Mouse (Mus musculus): ENCODE data around the gene Esrp2. TPM values are rescaled to one million over a fixed set of nuclear protein-coding genes. Genes with fewer than 3 reads are reported as not detected.

Esrp2 gene
- polyA plus RNA-seq, 1 experiment from 2014 or later: 46.1 TPM

DNA sequence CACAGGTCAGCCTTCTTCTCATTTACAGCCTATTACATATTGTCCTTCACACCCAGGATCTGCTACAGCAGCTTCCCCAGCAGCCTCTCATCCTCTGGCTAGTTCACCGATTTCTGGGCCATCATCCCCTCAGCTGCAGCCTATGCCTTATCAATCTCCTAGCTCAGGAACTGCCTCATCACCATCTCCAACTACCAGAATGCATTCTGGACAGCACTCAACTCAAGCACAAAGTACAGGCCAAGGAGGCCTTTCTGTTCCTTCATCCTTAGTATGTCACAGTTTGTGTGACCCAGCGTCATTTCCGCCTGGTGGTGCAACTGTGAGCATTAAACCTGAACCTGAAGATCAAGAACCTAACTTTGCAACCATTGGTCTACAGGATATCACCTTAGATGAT is 28.0 kb downstream of the Esrp2 start:
- 94% methylated on average over 3 of the region's 3 CpGs for WGBS
- H3K36me3 ChIP-seq: peaks cover 27% of the 10 kb centered on the region
- no peak overlapping the region for H3K4me3 ChIP-seq (replicated peaks)
- H3K4me1 ChIP-seq: no peaks in the 10 kb centered on the region
- H3K9ac ChIP-seq: no peak overlapping the region
- no peak for ATAC-seq (ENCODE audit: insufficient read depth, low FRiP score, low read depth)
- no peaks in the 10 kb centered on the region for H3K9me3 ChIP-seq
- H3K27ac ChIP-seq: no peak overlapping the region
- H3K4me2 ChIP-seq: no peak overlapping the region
- no peaks in the 10 kb centered on the region for H3K27me3 ChIP-seq (replicated peaks)

DNA sequence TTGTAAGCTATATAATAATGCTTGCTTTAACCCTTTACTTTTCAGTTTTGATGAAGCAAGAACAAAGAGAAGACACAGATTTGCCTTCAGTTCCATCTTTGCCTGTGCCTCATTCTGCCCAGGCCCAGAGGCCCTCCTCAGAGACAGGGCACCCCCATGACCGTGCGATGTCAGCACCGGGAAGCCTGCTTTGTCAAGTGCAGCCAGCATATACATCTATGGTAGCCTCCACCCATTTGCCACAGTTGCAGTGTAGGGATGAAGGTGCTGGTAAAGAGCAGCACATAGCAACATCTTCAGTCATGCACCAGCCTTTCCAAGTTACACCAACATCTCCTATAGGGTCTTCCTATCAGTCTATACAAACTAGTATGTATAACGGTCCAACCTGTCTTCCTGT is 28.7 kb downstream of the Esrp2 start:
- no peak overlapping the region for H3K27ac ChIP-seq
- H3K9me3 ChIP-seq: no peaks in the 10 kb centered on the region
- peaks cover 27% of the 10 kb centered on the region for H3K36me3 ChIP-seq
- H3K27me3 ChIP-seq (replicated peaks): no peaks in the 10 kb centered on the region
- WGBS: 92% methylated on average over 4 of the region's 4 CpGs
- no peak for ATAC-seq (ENCODE audit: insufficient read depth, low FRiP score, low read depth)
- H3K4me2 ChIP-seq: no peak overlapping the region
- H3K4me1 ChIP-seq: no peaks in the 10 kb centered on the region
- no peak overlapping the region for H3K9ac ChIP-seq
- no peak overlapping the region for H3K4me3 ChIP-seq (replicated peaks)

DNA sequence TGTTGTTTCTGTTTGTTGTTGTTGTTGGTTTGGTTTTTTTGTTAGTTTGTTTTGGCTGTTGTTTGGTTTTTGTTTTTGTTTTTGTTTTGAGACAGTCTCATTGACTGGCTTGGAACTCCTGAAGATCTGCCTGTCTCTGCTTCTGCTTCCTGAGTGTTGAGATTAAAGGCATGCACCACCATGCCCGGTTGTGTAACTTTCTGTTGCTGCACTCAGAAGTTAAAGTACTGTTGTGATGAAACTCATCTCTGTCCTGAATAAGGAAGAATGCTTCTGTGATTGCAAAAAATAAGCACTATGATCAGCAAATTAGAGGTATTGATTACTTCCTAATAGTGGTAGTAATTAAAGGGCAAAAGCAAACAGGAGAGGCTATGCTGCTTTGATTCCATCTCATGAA is 30.6 kb downstream of the Esrp2 start:
- ATAC-seq (ENCODE audit: insufficient read depth, low FRiP score, low read depth): no peak
- H3K36me3 ChIP-seq: peaks cover 28% of the 10 kb centered on the region
- H3K9me3 ChIP-seq: no peaks in the 10 kb centered on the region
- H3K4me1 ChIP-seq: no peaks in the 10 kb centered on the region
- 73% methylated on average over 1 of the region's 1 CpGs for WGBS
- no peak overlapping the region for H3K27ac ChIP-seq
- H3K4me2 ChIP-seq: no peak overlapping the region
- no peak overlapping the region for H3K9ac ChIP-seq
- H3K4me3 ChIP-seq (replicated peaks): no peak overlapping the region
- H3K27me3 ChIP-seq (replicated peaks): no peaks in the 10 kb centered on the region

DNA sequence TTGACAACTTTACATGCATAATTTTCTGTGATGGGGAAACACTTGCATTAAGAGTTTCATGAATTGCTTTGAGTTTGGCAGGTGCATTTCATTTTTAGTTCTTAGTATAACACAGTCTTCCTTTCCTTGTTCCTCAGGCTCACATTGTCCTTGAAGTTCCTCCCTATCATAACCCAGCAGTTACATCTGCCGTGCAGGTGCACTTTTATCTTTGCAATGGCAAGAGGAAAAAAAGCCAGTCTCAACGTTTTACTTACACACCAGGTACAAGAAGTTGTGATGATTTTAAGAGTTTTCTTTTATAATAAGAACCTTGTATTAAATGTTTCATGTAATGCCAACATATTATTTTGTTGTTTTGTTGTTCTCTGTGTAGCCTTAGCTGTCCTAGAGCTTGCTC is 32.9 kb downstream of the Esrp2 start:
- Histone ChIP-seq H3K9ac (no peak overlapping the region), H3K4me3 (replicated peaks) (no peak overlapping the region), H3K27me3 (replicated peaks) (no peaks in the 10 kb centered on the region), H3K4me2 (no peak overlapping the region), H3K9me3 (no peaks in the 10 kb centered on the region), H3K27ac (no peak overlapping the region), H3K36me3 (peaks cover 18% of the 10 kb centered on the region), H3K4me1 (no peaks in the 10 kb centered on the region)
- 84% methylated on average over 2 of the region's 2 CpGs for WGBS
- no peak for ATAC-seq (ENCODE audit: insufficient read depth, low FRiP score, low read depth)

DNA sequence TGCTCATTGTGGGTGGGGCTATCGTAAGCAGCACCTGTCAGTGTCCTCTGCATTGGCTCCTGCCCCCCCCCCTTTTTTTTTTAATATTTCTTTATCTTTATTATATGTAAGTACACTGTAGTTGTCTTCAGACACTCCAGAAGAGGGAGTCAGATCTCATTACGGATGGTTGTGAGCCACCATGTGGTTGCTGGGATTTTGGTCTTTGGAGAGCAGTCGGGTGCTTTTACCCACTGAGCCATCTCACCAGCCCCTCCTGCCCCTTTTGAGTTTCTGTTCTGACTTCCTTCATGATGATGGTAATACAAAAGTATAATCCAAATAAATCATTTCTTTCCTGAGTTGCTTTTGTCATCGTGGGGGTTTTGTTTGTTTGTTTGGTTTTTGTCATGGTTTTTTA is 34.5 kb downstream of the Esrp2 start:
- 86% methylated on average over 4 of the region's 4 CpGs for WGBS
- Histone ChIP-seq H3K27me3 (replicated peaks) (no peaks in the 10 kb centered on the region), H3K4me3 (replicated peaks) (no peak overlapping the region), H3K4me1 (no peaks in the 10 kb centered on the region), H3K4me2 (no peak overlapping the region), H3K9me3 (no peaks in the 10 kb centered on the region), H3K36me3 (peaks cover 9% of the 10 kb centered on the region), H3K9ac (no peak overlapping the region), H3K27ac (no peak overlapping the region)
- no peak for ATAC-seq (ENCODE audit: insufficient read depth, low FRiP score, low read depth)

Other genes starting within 250 kb of the Esrp2 start
- 0.31 and 0.63 TPM in 2 replicates for gene Nrn1l, start 243.4 kb downstream of the Esrp2 start, polyA plus RNA-seq (2015; fragmentation: Nextera tagmentation; extraction: Ambion mirVana)
- 28.7 and 30.7 TPM in 2 replicates for gene Pskh1, start 236.5 kb downstream of the Esrp2 start, polyA plus RNA-seq (2015; fragmentation: Nextera tagmentation; extraction: Ambion mirVana)
- 1.9 and 3.8 TPM in 2 replicates for gene Ctrl, start 203.1 kb downstream of the Esrp2 start, polyA plus RNA-seq (2015; fragmentation: Nextera tagmentation; extraction: Ambion mirVana)
- 61.2 and 61.4 TPM in 2 replicates for gene Psmb10, start 198.5 kb downstream of the Esrp2 start, polyA plus RNA-seq (2015; fragmentation: Nextera tagmentation; extraction: Ambion mirVana)
- gene Lcat, start 193.6 kb downstream of the Esrp2 start, polyA plus RNA-seq (2015; fragmentation: Nextera tagmentation; extraction: Ambion mirVana): 2.9 and 5.8 TPM in 2 replicates
- 32.7 and 33.4 TPM in 2 replicates for gene Slc12a4, start 170.9 kb downstream of the Esrp2 start, polyA plus RNA-seq (2015; fragmentation: Nextera tagmentation; extraction: Ambion mirVana)
- not detected in 2 replicates for gene Dpep3, start 157.5 kb downstream of the Esrp2 start, polyA plus RNA-seq (2015; fragmentation: Nextera tagmentation; extraction: Ambion mirVana)
- 17.6 and 21.2 TPM in 2 replicates for gene Dus2, start 145.6 kb downstream of the Esrp2 start, polyA plus RNA-seq (2015; fragmentation: Nextera tagmentation; extraction: Ambion mirVana)
- not detected in 2 replicates for gene Dpep2nb, start 131.0 kb downstream of the Esrp2 start, polyA plus RNA-seq (2015; fragmentation: Nextera tagmentation; extraction: Ambion mirVana)
- 14.9 and 15.3 TPM in 2 replicates for gene Ddx28, start 125.1 kb downstream of the Esrp2 start, polyA plus RNA-seq (2015; fragmentation: Nextera tagmentation; extraction: Ambion mirVana)
- gene Nfatc3, start 78.1 kb downstream of the Esrp2 start, polyA plus RNA-seq (2015; fragmentation: Nextera tagmentation; extraction: Ambion mirVana): 7.8 TPM in 2 replicates
- 11.9 and 12.3 TPM in 2 replicates for gene Pla2g15, start 13.4 kb upstream of the Esrp2 start, polyA plus RNA-seq (2015; fragmentation: Nextera tagmentation; extraction: Ambion mirVana)
- gene Slc7a6, start 31.9 kb upstream of the Esrp2 start, polyA plus RNA-seq (2015; fragmentation: Nextera tagmentation; extraction: Ambion mirVana): 39.8 and 47.3 TPM in 2 replicates
- gene Slc7a6os, start 74.0 kb upstream of the Esrp2 start, polyA plus RNA-seq (2015; fragmentation: Nextera tagmentation; extraction: Ambion mirVana): 32.0 and 35.4 TPM in 2 replicates
- gene Prmt7, start 74.0 kb upstream of the Esrp2 start, polyA plus RNA-seq (2015; fragmentation: Nextera tagmentation; extraction: Ambion mirVana): 42.2 and 46.3 TPM in 2 replicates
- gene Smpd3, start 201.0 kb upstream of the Esrp2 start, polyA plus RNA-seq (2015; fragmentation: Nextera tagmentation; extraction: Ambion mirVana): 16.4 and 17.3 TPM in 2 replicates

All from stomach, embryonic 15.5 days (tissue).